Mouse (Mus musculus): Measurements from ENCODE around the gene Gm4969. TPM values are rescaled to one million over a fixed set of nuclear protein-coding genes. Genes with fewer than 3 reads are reported as not detected.

Gene Gm4969
- polyA plus RNA-seq, 1 experiment from 2014 or later: 4.4 TPM

Small RNA genes lying within 50 kb of the gene (microRNA-seq; reads per million reads assigned to microRNA genes)
- gene Mir3100: not detected

Other genes starting within 250 kb of the Gm4969 start
- 0.76 and 2.9 TPM in 2 replicates for gene Pglyrp1, start 247.0 kb downstream of the Gm4969 start, polyA plus RNA-seq (2015; fragmentation: Nextera tagmentation; extraction: Ambion mirVana)
- 26.3 and 35.6 TPM in 2 replicates for gene Ccdc61, start 208.0 kb downstream of the Gm4969 start, polyA plus RNA-seq (2015; fragmentation: Nextera tagmentation; extraction: Ambion mirVana)
- gene Nova2, start 192.5 kb downstream of the Gm4969 start, polyA plus RNA-seq (2015; fragmentation: Nextera tagmentation; extraction: Ambion mirVana): 0.62 and 0.65 TPM in 2 replicates
- gene Nanos2, start 131.0 kb downstream of the Gm4969 start, polyA plus RNA-seq (2015; fragmentation: Nextera tagmentation; extraction: Ambion mirVana): not detected in 2 replicates
- gene Mypop, start 127.1 kb downstream of the Gm4969 start, polyA plus RNA-seq (2015; fragmentation: Nextera tagmentation; extraction: Ambion mirVana): 6.0 and 6.7 TPM in 2 replicates
- gene Irf2bp1, start 114.3 kb downstream of the Gm4969 start, polyA plus RNA-seq (2015; fragmentation: Nextera tagmentation; extraction: Ambion mirVana): 30.1 and 33.2 TPM in 2 replicates
- 0.62 and 1.8 TPM in 2 replicates for gene Foxa3, start 94.8 kb downstream of the Gm4969 start, polyA plus RNA-seq (2015; fragmentation: Nextera tagmentation; extraction: Ambion mirVana)
- 36.0 and 43.2 TPM in 2 replicates for gene Sympk, start 94.0 kb downstream of the Gm4969 start, polyA plus RNA-seq (2015; fragmentation: Nextera tagmentation; extraction: Ambion mirVana)
- gene Rsph6a, start 63.7 kb downstream of the Gm4969 start, polyA plus RNA-seq (2015; fragmentation: Nextera tagmentation; extraction: Ambion mirVana): not detected in 2 replicates
- gene Dmwd, start 42.1 kb downstream of the Gm4969 start, polyA plus RNA-seq (2015; fragmentation: Nextera tagmentation; extraction: Ambion mirVana): 16.4 and 17.6 TPM in 2 replicates
- 13.1 and 16.8 TPM in 2 replicates for gene Dmpk, start 34.5 kb downstream of the Gm4969 start, polyA plus RNA-seq (2015; fragmentation: Nextera tagmentation; extraction: Ambion mirVana)
- 14.7 and 15.3 TPM in 2 replicates for gene Six5, start 23.8 kb downstream of the Gm4969 start, polyA plus RNA-seq (2015; fragmentation: Nextera tagmentation; extraction: Ambion mirVana)
- 15.3 and 16.6 TPM in 2 replicates for gene Fbxo46, start 1.5 kb upstream of the Gm4969 start, polyA plus RNA-seq (2015; fragmentation: Nextera tagmentation; extraction: Ambion mirVana)
- gene Qpctl, start 30.9 kb upstream of the Gm4969 start, polyA plus RNA-seq (2015; fragmentation: Nextera tagmentation; extraction: Ambion mirVana): 15.2 and 16.2 TPM in 2 replicates
- 137 and 167 TPM in 2 replicates for gene Snrpd2, start 31.4 kb upstream of the Gm4969 start, polyA plus RNA-seq (2015; fragmentation: Nextera tagmentation; extraction: Ambion mirVana)
- 0.37 and 0.56 TPM in 2 replicates for gene Gipr, start 47.8 kb upstream of the Gm4969 start, polyA plus RNA-seq (2015; fragmentation: Nextera tagmentation; extraction: Ambion mirVana)
- 5.1 and 7.2 TPM in 2 replicates for gene Eml2, start 58.1 kb upstream of the Gm4969 start, polyA plus RNA-seq (2015; fragmentation: Nextera tagmentation; extraction: Ambion mirVana)
- 1.6 and 1.9 TPM in 2 replicates for gene Gpr4, start 94.2 kb upstream of the Gm4969 start, polyA plus RNA-seq (2015; fragmentation: Nextera tagmentation; extraction: Ambion mirVana)
- gene Opa3, start 110.0 kb upstream of the Gm4969 start, polyA plus RNA-seq (2015; fragmentation: Nextera tagmentation; extraction: Ambion mirVana): 36.2 and 38.2 TPM in 2 replicates
- gene Vasp, start 153.4 kb upstream of the Gm4969 start, polyA plus RNA-seq (2015; fragmentation: Nextera tagmentation; extraction: Ambion mirVana): 57.3 and 64.0 TPM in 2 replicates
- gene Ppm1n, start 161.7 kb upstream of the Gm4969 start, polyA plus RNA-seq (2015; fragmentation: Nextera tagmentation; extraction: Ambion mirVana): not detected in 2 replicates
- 10.2 and 11.7 TPM in 2 replicates for gene Rtn2, start 164.3 kb upstream of the Gm4969 start, polyA plus RNA-seq (2015; fragmentation: Nextera tagmentation; extraction: Ambion mirVana)
- gene Fosb, start 191.7 kb upstream of the Gm4969 start, polyA plus RNA-seq (2015; fragmentation: Nextera tagmentation; extraction: Ambion mirVana): 0.06 and 0.23 TPM in 2 replicates
- 93.2 and 106 TPM in 2 replicates for gene Ercc1, start 226.4 kb upstream of the Gm4969 start, polyA plus RNA-seq (2015; fragmentation: Nextera tagmentation; extraction: Ambion mirVana)
- gene Cd3eap, start 241.1 kb upstream of the Gm4969 start, polyA plus RNA-seq (2015; fragmentation: Nextera tagmentation; extraction: Ambion mirVana): 29.4 and 30.5 TPM in 2 replicates
- 8.3 and 12.6 TPM in 2 replicates for gene Ppp1r13l, start 241.4 kb upstream of the Gm4969 start, polyA plus RNA-seq (2015; fragmentation: Nextera tagmentation; extraction: Ambion mirVana)